Mouse (Mus musculus): ENCODE results near the gene Ankfn1.

DNA sequence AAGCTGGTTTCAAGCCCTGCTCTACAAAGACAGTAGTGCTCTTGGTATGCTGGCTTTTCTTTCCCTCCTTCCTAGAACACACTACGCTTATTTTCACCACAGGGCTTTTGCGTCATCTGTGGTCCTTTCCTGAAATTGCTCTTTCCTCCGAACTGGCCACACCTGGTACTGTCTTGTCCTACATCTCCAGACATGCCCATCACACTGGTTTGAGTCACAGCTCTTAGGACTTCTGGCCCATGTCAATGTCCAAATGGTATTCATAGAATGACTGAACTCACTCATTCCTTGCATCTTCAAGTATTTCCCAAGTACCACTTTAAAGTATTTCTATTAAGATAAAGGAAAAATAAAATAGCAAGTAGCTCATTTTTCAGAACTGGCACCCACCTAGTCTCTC is 416.6 kb downstream of the Ankfn1 start:
- no peak for TF ChIP-seq CTCF (IDR thresholded peaks at IDR 0.05; ENCODE audit: insufficient read depth, low read length)
- no peak for TF ChIP-seq POLR2A (IDR thresholded peaks at IDR 0.05; ENCODE audit: borderline replicate concordance, extremely low read depth, low read depth, low read length)
